8 mouse cellular contexts compared by ENCODE assay signal in the genomic region with DNA sequence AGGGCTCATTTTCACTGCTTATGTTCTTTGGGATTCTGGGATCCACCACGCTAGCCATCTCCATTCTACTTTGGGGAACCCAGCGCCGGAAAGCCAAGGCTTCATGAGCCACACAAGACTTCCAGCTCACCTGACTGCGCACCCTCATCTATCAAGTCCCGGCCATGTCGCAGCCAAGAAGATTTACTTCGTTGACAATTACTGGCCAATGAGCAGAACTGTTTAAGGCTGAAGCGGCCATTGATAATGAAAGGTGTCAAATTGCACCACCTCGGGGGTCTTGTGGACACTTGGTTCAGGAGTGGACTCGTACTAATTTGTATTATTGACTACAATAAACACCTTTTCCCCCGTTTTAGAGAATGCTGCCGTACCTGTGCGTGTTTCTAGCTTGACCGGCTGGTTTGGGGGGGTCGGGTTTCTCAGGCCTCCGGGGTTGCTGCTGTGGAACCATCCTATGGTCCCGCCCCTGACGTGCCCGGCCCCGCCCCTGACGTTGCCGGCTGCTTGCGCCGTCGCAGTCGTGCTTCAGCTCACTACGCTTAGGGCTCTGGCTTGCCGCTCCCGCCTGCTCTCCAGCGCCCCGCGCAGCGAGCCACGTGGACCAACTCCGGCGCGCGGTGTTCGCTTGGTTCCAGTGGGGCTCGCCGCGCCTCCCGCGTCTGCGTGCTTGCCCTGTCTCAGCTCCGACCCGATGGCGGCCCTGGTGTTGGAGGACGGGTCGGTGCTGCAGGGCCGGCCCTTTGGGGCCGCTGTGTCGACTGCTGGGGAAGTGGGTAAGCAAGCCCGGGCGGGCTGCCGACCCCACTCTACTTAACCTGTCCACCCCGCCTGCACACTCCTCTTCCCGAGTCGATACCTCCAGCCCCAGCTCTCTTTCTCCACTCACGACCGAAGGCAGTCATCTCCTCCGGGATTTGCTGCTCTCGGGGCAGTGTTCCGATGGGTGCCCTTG. TPM values are rescaled to one million over a fixed set of nuclear protein-coding genes. Genes with fewer than 3 reads are reported as not detected.
DNase-seq lines count a peak whose midpoint lies in the region; ATAC-seq and TF ChIP-seq lines count a peak whose summit lies in the region.

Gene Cad (plus strand): TSS at position 520 of the 955 bp plus-strand sequence.

- no peaks in the 10 kb centered on the region for H3K9me3 ChIP-seq in CH12.LX (replicated peaks; ENCODE audit: low read length)
- H3K9me3 ChIP-seq in forebrain, embryonic 12.5 days: no peaks in the 10 kb centered on the region
- H3K9me3 ChIP-seq in heart, postnatal 0 days (replicated peaks; ENCODE audit: control insufficient read depth, low read length): no peaks in the 10 kb centered on the region
- no peaks in the 10 kb centered on the region for H3K9me3 ChIP-seq in liver, embryonic 16.5 days (replicated peaks; ENCODE audit: control insufficient read depth, low read length)
- no peaks in the 10 kb centered on the region for H3K9me3 ChIP-seq in neural tube, embryonic 13.5 days

- peaks cover 3 to 35% of the 10 kb centered on the region in 2 experiments; a peak in 2 of 4 replicates for H3K4me1 ChIP-seq in CH12.LX (ENCODE audit: control insufficient read depth in 1 of 2, insufficient read depth in 2 of 2)
- peaks cover 19% of the 10 kb centered on the region for H3K4me1 ChIP-seq in forebrain, embryonic 12.5 days
- peaks cover 13% of the 10 kb centered on the region; the same call in 1 of the 2 replicates for H3K4me1 ChIP-seq in heart, postnatal 0 days (ENCODE audit: control insufficient read depth, insufficient read depth)
- H3K4me1 ChIP-seq in liver, embryonic 16.5 days (ENCODE audit: control insufficient read depth, low read depth, low read length): peaks cover 18% of the 10 kb centered on the region
- peaks cover 29% of the 10 kb centered on the region for H3K4me1 ChIP-seq in neural tube, embryonic 13.5 days (replicated peaks)
- peaks cover 12% of the 10 kb centered on the region for H3K4me1 ChIP-seq in testis, adult 2 months (ENCODE audit: control insufficient read depth, insufficient read depth, low read length)

- H3K4me2 ChIP-seq in CH12.LX (ENCODE audit: insufficient read depth, low read depth, poor library complexity, severe bottlenecking): peak within 1 kb of the TSS; percentile 83
- H3K4me2 ChIP-seq in forebrain, embryonic 12.5 days: peak within 1 kb of the TSS; percentile 83
- H3K4me2 ChIP-seq in heart, postnatal 0 days (ENCODE audit: low read depth, low read length): peak within 1 kb of the TSS; percentile 92
- peak within 1 kb of the TSS; percentile 84 for H3K4me2 ChIP-seq in liver, embryonic 16.5 days (ENCODE audit: low read depth, low read length)
- peak within 1 kb of the TSS; percentile 97 for H3K4me2 ChIP-seq in neural tube, embryonic 13.5 days

- H3K9ac ChIP-seq in CH12.LX (ENCODE audit: insufficient read depth, low read depth): peak within 1 kb of the TSS; percentile 52
- H3K9ac ChIP-seq in forebrain, embryonic 12.5 days: peak within 1 kb of the TSS; percentile 68
- peak within 1 kb of the TSS; percentile 63 for H3K9ac ChIP-seq in heart, postnatal 0 days (replicated peaks; ENCODE audit: low read depth, low read length)
- peak within 1 kb of the TSS; percentile 60 for H3K9ac ChIP-seq in liver, embryonic 16.5 days (ENCODE audit: low read depth, low read length)
- H3K9ac ChIP-seq in neural tube, embryonic 13.5 days: peak within 1 kb of the TSS; percentile 86

- no peak for TF ChIP-seq EP300 in CH12.LX (IDR thresholded peaks at IDR 0.05; ENCODE audit: low read length)
- TF ChIP-seq EP300 in heart, postnatal 0 days (IDR thresholded peaks at IDR 0.05; ENCODE audit: low read depth): no peak

- TF ChIP-seq RAD21 in CH12.LX (IDR thresholded peaks at IDR 0.05; ENCODE audit: low read depth, low read length): no peak

- H3K4me3 ChIP-seq in CH12.LX (replicated peaks in 1 of 3; ENCODE audit: low read depth in 2 of 3, low read length in 2 of 3, poor library complexity in 1 of 3): peak within 1 kb of the TSS; percentile 82 to 86 (median 82)
- peak within 1 kb of the TSS; percentile 54 for H3K4me3 ChIP-seq in forebrain, embryonic 12.5 days (replicated peaks)
- H3K4me3 ChIP-seq in heart, postnatal 0 days (ENCODE audit: low read depth, low read length): peak within 1 kb of the TSS; percentile 60
- H3K4me3 ChIP-seq in liver, embryonic 16.5 days (ENCODE audit: low read depth, low read length): peak within 1 kb of the TSS; percentile 60
- H3K4me3 ChIP-seq in neural tube, embryonic 13.5 days: peak within 1 kb of the TSS; percentile 66
- H3K4me3 ChIP-seq in testis, adult 2 months (ENCODE audit: control insufficient read depth, low read depth, low read length): peak within 1 kb of the TSS; percentile 65

- dilution Hi-C loops in CH12.LX (cut with MboI; ENCODE audit: extremely low pct_ligation_motif_present, extremely low pct_unique_long_range_greater_than_20kb, low sequenced_read_pairs): no loop called here

- peak within 1 kb of the TSS; percentile 20; the same call in 1 of the 2 replicates for H3K27ac ChIP-seq in CH12.LX (ENCODE audit: insufficient read depth, low read depth)
- peak within 1 kb of the TSS; percentile 36 for H3K27ac ChIP-seq in forebrain, embryonic 12.5 days
- H3K27ac ChIP-seq in heart, postnatal 0 days (ENCODE audit: low read depth): peak within 1 kb of the TSS; percentile 54
- peak within 1 kb of the TSS; percentile 4 for H3K27ac ChIP-seq in liver, embryonic 16.5 days (ENCODE audit: low read length)
- H3K27ac ChIP-seq in neural tube, embryonic 13.5 days (replicated peaks): peak within 1 kb of the TSS; percentile 84
- peak within 1 kb of the TSS; percentile 52 for H3K27ac ChIP-seq in testis, adult 2 months (ENCODE audit: control insufficient read depth, insufficient read depth, low read depth, low read length)

- WGBS in forebrain, embryonic 12.5 days: under 1% methylated on average over 64 of the region's 64 CpGs
- 1% methylated on average over 64 of the region's 64 CpGs for WGBS in heart, postnatal 0 days
- 1% methylated on average over 64 of the region's 64 CpGs for WGBS in liver, embryonic 16.5 days (ENCODE audit: insufficient replicate concordance)
- under 1% methylated on average over 64 of the region's 64 CpGs for WGBS in neural tube, embryonic 13.5 days

- H3K36me3 ChIP-seq in CH12.LX (replicated peaks in 1 of 2; ENCODE audit: control insufficient read depth in 1 of 2, insufficient read depth in 1 of 2, low read length in 1 of 2): peaks cover 25 to 45% of the 10 kb centered on the region in 2 experiments
- peaks cover 28% of the 10 kb centered on the region for H3K36me3 ChIP-seq in forebrain, embryonic 12.5 days (replicated peaks)
- H3K36me3 ChIP-seq in heart, postnatal 0 days (replicated peaks; ENCODE audit: control insufficient read depth, insufficient read depth, low read length): peaks cover 31% of the 10 kb centered on the region; the same call in 1 of the 2 replicates
- no peaks in the 10 kb centered on the region for H3K36me3 ChIP-seq in liver, embryonic 16.5 days (ENCODE audit: control insufficient read depth, insufficient read depth)
- peaks cover 32% of the 10 kb centered on the region for H3K36me3 ChIP-seq in neural tube, embryonic 13.5 days
- H3K36me3 ChIP-seq in testis, adult 2 months (ENCODE audit: control insufficient read depth, insufficient read depth, low read length): no peaks in the 10 kb centered on the region

- peak; percentile 98 for ATAC-seq in forebrain, embryonic 12.5 days (ENCODE audit: low FRiP score)
- peak; percentile 98 for ATAC-seq in heart, postnatal 0 days (ENCODE audit: insufficient read depth, low read depth)
- ATAC-seq in liver, embryonic 16.5 days (ENCODE audit: low read depth): peak; percentile 99
- peak; percentile 98 for ATAC-seq in neural tube, embryonic 13.5 days (ENCODE audit: low read depth)

- DNase-seq in CH12.LX (ENCODE audit: extremely low read depth): peak; percentile 90
- peak; percentile 86 for DNase-seq in c-Kit-positive CD71-positive TER-119-negative erythroid progenitor cells, embryonic 14.5 days (ENCODE audit: low read depth)
- DNase-seq in heart, postnatal 0 days (ENCODE audit: low spot score): peak; percentile 93
- DNase-seq in kidney, postnatal 4 days: peak; percentile 97 to 98

- H3K27me3 ChIP-seq in CH12.LX (replicated peaks): no peaks in the 10 kb centered on the region
- no peaks in the 10 kb centered on the region for H3K27me3 ChIP-seq in forebrain, embryonic 12.5 days
- no peaks in the 10 kb centered on the region for H3K27me3 ChIP-seq in heart, postnatal 0 days (ENCODE audit: control insufficient read depth, insufficient read depth, low read length)
- H3K27me3 ChIP-seq in liver, embryonic 16.5 days (ENCODE audit: control insufficient read depth, insufficient read depth, low read depth, low read length): no peaks in the 10 kb centered on the region
- no peaks in the 10 kb centered on the region for H3K27me3 ChIP-seq in neural tube, embryonic 13.5 days
- H3K27me3 ChIP-seq in testis, adult 2 months (ENCODE audit: control insufficient read depth, insufficient read depth, low read length): no peaks in the 10 kb centered on the region

- TF ChIP-seq CTCF in CH12.LX (conservative IDR thresholded peaks at IDR 0.05 in 1 of 2, IDR thresholded peaks at IDR 0.05 in 1 of 2; ENCODE audit: low read depth in 2 of 2, low read length in 2 of 2): peak in 1 of 2 experiments; percentile 26; a peak in 2 of 4 replicates
- no peak; the same call in 1 of the 2 replicates for TF ChIP-seq CTCF in heart, postnatal 0 days (IDR thresholded peaks at IDR 0.05; ENCODE audit: low read depth)
- no peak for TF ChIP-seq CTCF in testis, adult 2 months (IDR thresholded peaks at IDR 0.05; ENCODE audit: control insufficient read depth, insufficient read depth, insufficient replicate concordance, low read depth, low read length)

- TF ChIP-seq POLR2A in CH12.LX (IDR thresholded peaks at IDR 0.05; ENCODE audit: low read depth, low read length): peak; percentile 95
- TF ChIP-seq POLR2A in testis, adult 2 months (IDR thresholded peaks at IDR 0.05; ENCODE audit: control insufficient read depth, low read depth, low read length): peak; percentile 52

- H3K79me2 ChIP-seq in CH12.LX (replicated peaks; ENCODE audit: control insufficient read depth, extremely low read depth, insufficient read depth, poor library complexity, severe bottlenecking): peaks cover 24% of the 10 kb centered on the region

- in situ Hi-C loops in CH12.LX (cut with MboI; ENCODE audit: low pct_ligation_motif_present, low pct_unique_long_range_greater_than_20kb, low sequenced_read_pairs): no loop called here

TF ChIP-seq in CH12.LX, 34 proteins besides CTCF, POLR2A, EP300 and RAD21 (continues in another document):
- peak; percentile 86 for TF ChIP-seq ZMIZ1 (IDR thresholded peaks at IDR 0.05; ENCODE audit: low read depth, low read length)

RNA-seq across cellular contexts. Expression of gene Cad, which starts in this region (rescaled TPM):
- total RNA-seq in CH12.LX (2012; rRNA removed) (106 and 135 TPM in 2 replicates), CH12.LX (2014; rRNA removed) (43.1 and 44.3 TPM in 2 replicates)
- 108 and 123 TPM in 2 replicates for polyA plus RNA-seq in CH12.LX (2012; ENCODE audit: insufficient read length, low read depth)
- 45.4 and 54.1 TPM in 2 replicates for polyA plus RNA-seq in forebrain, embryonic 12.5 days (2016; fragmentation: Nextera tagmentation; extraction: Ambion mirVana)
- total RNA-seq in heart, postnatal 0 days (2014; rRNA removed; ENCODE audit: low replicate concordance): 24.6 and 74.6 TPM in 2 replicates
- 5.4 and 5.7 TPM in 2 replicates for polyA plus RNA-seq in heart, postnatal 0 days (2015; fragmentation: Nextera tagmentation; extraction: Ambion mirVana)
- polyA plus RNA-seq in liver, embryonic 16.5 days (2015; fragmentation: Nextera tagmentation; extraction: Ambion mirVana): 13.0 and 14.2 TPM in 2 replicates
- 13.4 and 14.7 TPM in 2 replicates for polyA plus RNA-seq in neural tube, embryonic 13.5 days (2015; fragmentation: Nextera tagmentation; extraction: Ambion mirVana)
- 11.2 and 14.0 TPM in 2 replicates for polyA plus RNA-seq in testis, adult 2 months (2012; rRNA removed)

Comparison
In these comparisons a context has a peak if more than half of its experiments do, and no peak if none do; other contexts are left out.
1. Peak in every context shown above with its lines: DNase-seq, ATAC-seq, H3K4me3 ChIP-seq and H3K27ac ChIP-seq.
2. H3K27ac ChIP-seq: peak in every context shown above with its lines; median percentile 84 in neural tube, embryonic 13.5 days; 54 in heart, postnatal 0 days; 52 in testis, adult 2 months; 36 in forebrain, embryonic 12.5 days; 20 in CH12.LX; 4 in liver, embryonic 16.5 days.